Mouse (Mus musculus): ENCODE measurements around the gene Dyrk3. TPM values are rescaled to one million over a fixed set of nuclear protein-coding genes. Genes with fewer than 3 reads are reported as not detected.

The Dyrk3 gene
- polyA plus RNA-seq, 1 experiment from 2014 or later = 7.1 TPM

DNA sequence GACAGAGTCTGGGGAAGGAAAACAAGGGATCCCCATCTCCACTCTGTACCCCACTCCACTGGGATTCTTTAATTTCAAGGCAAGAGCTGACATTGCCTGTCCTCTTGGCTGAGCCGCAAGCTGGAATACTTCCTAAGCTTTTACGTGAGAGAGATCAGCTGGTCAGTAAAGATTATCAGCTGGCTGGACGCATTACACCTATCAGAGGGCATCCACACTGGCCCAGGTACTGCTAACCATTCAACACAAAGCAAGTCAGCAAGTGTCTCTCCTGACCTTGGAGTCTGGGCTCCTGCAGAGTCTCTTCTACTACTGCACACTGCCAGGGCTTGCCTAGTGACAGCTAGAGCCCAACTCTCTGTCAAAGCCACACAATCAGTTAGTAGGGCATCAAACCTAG lies 46.7 kb downstream of the Dyrk3 start:
- Histone ChIP-seq H3K4me1 (peaks cover 79% of the 10 kb centered on the region), H3K27me3 (no peaks in the 10 kb centered on the region), H3K4me3 (replicated peaks) (no peak overlapping the region), H3K27ac (replicated peaks) (no peak overlapping the region), H3K36me3 (no peaks in the 10 kb centered on the region), H3K9me3 (replicated peaks) (no peaks in the 10 kb centered on the region), H3K4me2 (replicated peaks) (no peak overlapping the region), H3K9ac (no peak overlapping the region)
- WGBS = 86% methylated on average over 3 of the region's 3 CpGs
- no peak for ATAC-seq (ENCODE audit: insufficient number of reproducible peaks, low FRiP score, low TSS enrichment, low read depth)

DNA sequence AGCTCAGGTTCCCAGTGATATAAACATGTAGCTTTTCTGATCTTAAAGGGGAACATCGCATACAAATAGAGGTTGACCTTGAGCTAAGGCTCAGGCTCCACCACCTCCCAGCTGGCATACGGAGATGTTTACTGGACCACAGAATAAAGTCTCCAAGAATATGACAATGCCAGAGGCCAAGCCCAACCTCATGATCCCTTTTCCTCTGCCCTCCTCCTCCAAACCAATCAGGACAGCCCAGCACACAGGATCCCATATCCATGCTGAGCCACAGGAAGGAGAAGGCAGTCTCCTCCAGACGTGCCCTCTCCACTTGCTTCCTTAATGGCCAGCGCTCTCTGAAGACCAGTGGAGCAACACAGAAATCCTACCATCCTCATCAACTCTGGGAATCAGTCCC lies 47.3 kb downstream of the Dyrk3 start:
- Histone ChIP-seq H3K4me2 (replicated peaks) (no peak overlapping the region), H3K36me3 (no peaks in the 10 kb centered on the region), H3K4me1 (peaks cover 79% of the 10 kb centered on the region), H3K4me3 (replicated peaks) (no peak overlapping the region), H3K9ac (no peak overlapping the region), H3K27ac (replicated peaks) (no peak overlapping the region), H3K27me3 (no peaks in the 10 kb centered on the region), H3K9me3 (replicated peaks) (no peaks in the 10 kb centered on the region)
- 70% methylated on average over 4 of the region's 4 CpGs for WGBS
- ATAC-seq (ENCODE audit: insufficient number of reproducible peaks, low FRiP score, low TSS enrichment, low read depth) = no peak

DNA sequence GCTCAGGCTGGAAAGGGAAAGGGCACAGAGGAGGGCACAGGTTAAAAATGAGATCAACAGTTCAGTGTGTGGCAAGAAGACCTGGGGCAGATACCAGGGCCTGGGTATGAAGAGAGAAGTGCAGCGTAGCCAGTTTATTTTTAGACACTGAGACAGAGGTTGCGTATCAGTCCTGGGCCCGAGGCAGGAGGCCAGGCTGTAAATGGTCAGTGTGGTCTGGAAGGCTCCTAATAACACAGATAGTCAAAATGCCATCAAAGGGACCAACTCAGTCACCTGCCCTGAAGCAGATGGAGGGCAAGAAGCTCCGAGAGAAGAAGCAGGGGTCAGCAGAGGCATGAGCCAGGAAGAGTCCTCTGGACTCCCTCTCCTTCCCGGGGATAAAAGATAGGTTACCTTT lies 47.9 kb downstream of the Dyrk3 start:
- Histone ChIP-seq H3K9ac (no peak overlapping the region), H3K4me2 (replicated peaks) (no peak overlapping the region), H3K9me3 (replicated peaks) (no peaks in the 10 kb centered on the region), H3K36me3 (no peaks in the 10 kb centered on the region), H3K4me1 (peaks cover 73% of the 10 kb centered on the region), H3K27me3 (no peaks in the 10 kb centered on the region), H3K27ac (replicated peaks) (no peak overlapping the region), H3K4me3 (replicated peaks) (no peak overlapping the region)
- WGBS = 73% methylated on average over 5 of the region's 5 CpGs
- no peak for ATAC-seq (ENCODE audit: insufficient number of reproducible peaks, low FRiP score, low TSS enrichment, low read depth)

DNA sequence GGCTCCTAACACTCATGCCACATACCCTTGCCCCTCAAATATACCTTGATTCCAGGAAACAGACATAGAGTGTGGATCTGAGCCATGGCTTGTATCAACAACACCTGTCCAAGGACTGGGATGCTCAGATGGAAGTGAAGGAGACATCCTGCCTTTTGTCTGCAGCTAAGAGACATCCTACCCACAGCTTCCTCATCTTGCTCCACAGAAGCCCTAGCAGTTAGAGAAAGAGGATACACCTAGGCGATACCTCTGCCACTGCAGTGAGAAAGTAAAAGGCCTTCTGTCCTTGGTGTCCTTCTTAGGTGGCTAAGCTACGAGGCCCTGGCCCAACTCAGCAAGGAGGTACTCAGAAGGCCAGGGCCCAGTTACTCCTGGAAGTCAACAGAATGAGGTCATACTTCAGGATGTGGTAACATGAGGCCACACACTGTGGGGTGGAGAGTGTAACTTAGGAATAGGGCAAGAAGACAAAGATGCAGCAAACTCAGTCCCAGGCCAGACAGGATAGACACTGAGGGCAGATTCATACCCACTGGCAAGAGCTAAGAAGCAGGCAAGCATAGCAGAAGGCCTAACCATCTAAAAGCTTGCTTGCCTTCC lies 48.5 kb downstream of the Dyrk3 start:
- Histone ChIP-seq H3K36me3 (no peaks in the 10 kb centered on the region), H3K4me3 (replicated peaks) (no peak overlapping the region), H3K9ac (no peak overlapping the region), H3K27me3 (no peaks in the 10 kb centered on the region), H3K4me1 (peaks cover 69% of the 10 kb centered on the region), H3K27ac (replicated peaks) (no peak overlapping the region), H3K9me3 (replicated peaks) (no peaks in the 10 kb centered on the region), H3K4me2 (replicated peaks) (no peak overlapping the region)
- ATAC-seq (ENCODE audit: insufficient number of reproducible peaks, low FRiP score, low TSS enrichment, low read depth) = no peak
- 72% methylated on average over 2 of the region's 2 CpGs for WGBS

DNA sequence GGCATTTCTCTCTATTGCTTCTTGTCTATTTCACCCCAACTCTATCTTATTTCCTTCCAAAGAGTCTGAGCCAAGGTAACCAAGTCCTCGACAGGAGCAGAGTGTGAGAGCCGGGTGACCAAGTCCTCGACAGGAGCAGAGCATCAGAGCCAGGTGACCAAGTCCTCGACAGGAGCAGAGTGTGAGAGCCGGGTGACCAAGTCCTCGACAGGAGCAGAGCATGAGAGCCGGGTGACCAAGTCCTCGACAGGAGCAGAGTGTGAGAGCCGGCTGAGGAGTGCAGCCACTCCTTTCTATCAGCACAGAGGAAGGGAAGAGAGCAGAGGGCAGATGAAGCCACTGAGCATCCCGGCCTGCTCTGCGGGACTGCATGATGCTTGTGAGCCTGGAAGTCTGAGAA lies 49.6 kb downstream of the Dyrk3 start:
- Histone ChIP-seq H3K4me1 (peaks cover 76% of the 10 kb centered on the region), H3K36me3 (no peaks in the 10 kb centered on the region), H3K27me3 (no peaks in the 10 kb centered on the region), H3K9ac (no peak overlapping the region), H3K9me3 (replicated peaks) (no peaks in the 10 kb centered on the region), H3K27ac (replicated peaks) (no peak overlapping the region), H3K4me3 (replicated peaks) (no peak overlapping the region), H3K4me2 (replicated peaks) (no peak overlapping the region)
- 48% methylated on average over 11 of the region's 11 CpGs for WGBS
- ATAC-seq (ENCODE audit: insufficient number of reproducible peaks, low FRiP score, low TSS enrichment, low read depth) = no peak

DNA sequence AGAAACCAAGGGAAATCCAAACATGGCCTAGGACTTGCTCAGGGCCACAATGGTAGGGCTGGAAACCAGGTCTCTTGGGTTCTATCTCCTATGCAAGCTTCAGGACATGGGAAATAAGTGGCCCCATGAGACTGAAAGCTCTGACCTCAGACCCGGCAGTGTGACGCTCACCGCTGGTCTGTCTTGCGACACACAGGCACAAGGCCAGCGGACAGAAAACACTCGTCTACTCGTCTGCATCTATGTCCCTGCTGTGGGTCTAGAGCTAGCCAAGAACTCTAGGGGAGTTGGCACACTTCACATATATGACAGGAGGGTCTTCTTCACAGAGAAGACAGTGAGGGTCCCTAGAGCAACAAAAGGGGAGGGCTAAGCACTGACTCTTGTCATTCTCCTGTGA lies 51.2 kb downstream of the Dyrk3 start:
- ATAC-seq (ENCODE audit: insufficient number of reproducible peaks, low FRiP score, low TSS enrichment, low read depth) = no peak
- Histone ChIP-seq H3K9ac (no peak overlapping the region), H3K4me3 (replicated peaks) (no peak overlapping the region), H3K4me1 (peaks cover 67% of the 10 kb centered on the region), H3K9me3 (replicated peaks) (no peaks in the 10 kb centered on the region), H3K27me3 (no peaks in the 10 kb centered on the region), H3K4me2 (replicated peaks) (no peak overlapping the region), H3K27ac (replicated peaks) (peak overlapping the region; percentile 13; the same call in 1 of the 2 replicates), H3K36me3 (no peaks in the 10 kb centered on the region)
- WGBS = 59% methylated on average over 7 of the region's 7 CpGs

DNA sequence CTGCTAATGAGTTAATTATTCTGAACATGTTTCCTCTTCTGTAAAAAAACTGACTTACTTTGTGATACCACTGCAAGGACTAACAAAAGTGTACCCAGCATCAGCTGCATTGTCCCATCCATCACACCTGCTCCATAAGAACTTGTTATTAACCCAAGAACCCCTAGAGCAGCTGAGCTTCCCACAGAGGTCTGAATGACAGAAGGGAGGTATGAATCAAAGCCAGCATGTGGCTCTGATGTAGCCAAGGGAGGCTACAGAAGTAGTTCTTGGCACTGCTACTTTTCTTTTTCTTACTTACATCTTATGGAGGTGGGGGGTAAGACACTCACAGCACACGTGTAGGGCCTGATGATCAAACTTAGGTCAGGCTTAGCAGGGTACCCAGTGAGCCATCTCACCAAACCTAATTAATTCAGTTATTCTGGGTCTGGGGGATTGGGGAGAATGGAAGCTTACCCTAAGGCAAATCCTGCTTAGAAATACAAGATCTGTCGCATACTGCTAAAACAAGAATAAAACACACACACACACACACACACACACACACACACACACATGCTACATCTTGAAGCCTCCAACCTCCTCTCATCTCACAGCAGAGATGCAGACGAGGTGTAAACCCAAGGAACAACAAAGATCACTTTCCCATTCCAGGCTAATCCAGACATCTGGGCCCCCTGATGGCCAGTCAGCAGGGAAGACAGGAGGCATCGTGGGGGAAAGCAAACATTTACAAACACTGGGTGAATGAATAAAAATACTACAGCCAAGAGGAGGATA lies 52.0 kb downstream of the Dyrk3 start:
- no peak overlapping the region for H3K4me2 ChIP-seq (replicated peaks)
- H3K27ac ChIP-seq (replicated peaks) = 0 out of 2 replicates have a peak overlapping the region, but pooled peaks have one; percentile 13
- no peaks in the 10 kb centered on the region for H3K36me3 ChIP-seq
- H3K4me3 ChIP-seq (replicated peaks) = no peak overlapping the region
- peaks cover 69% of the 10 kb centered on the region for H3K4me1 ChIP-seq
- no peaks in the 10 kb centered on the region for H3K27me3 ChIP-seq
- no peaks in the 10 kb centered on the region for H3K9me3 ChIP-seq (replicated peaks)
- no peak overlapping the region for H3K9ac ChIP-seq
- ATAC-seq (ENCODE audit: insufficient number of reproducible peaks, low FRiP score, low TSS enrichment, low read depth) = no peak
- WGBS = 22% methylated on average over 4 of the region's 4 CpGs

DNA sequence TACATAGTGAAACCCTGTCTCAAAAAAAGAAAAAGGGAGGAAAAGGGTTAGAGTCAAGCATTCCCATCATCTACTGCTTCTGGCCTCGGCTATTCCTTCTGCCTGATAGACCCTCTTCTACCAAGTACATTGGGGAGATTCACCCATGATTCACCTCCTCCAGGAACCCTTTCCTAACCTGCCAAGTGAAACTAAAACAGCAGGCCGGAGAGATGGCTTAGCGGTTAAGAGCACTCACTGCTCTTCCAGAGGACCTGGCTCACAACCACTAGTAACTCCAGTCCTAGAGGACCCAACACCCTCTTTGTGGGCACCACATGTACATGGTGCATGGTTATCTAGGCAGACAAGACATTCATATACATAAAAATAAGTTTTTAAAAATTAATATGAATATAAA lies 52.9 kb downstream of the Dyrk3 start:
- WGBS = 72% methylated on average over 3 of the region's 3 CpGs

DNA sequence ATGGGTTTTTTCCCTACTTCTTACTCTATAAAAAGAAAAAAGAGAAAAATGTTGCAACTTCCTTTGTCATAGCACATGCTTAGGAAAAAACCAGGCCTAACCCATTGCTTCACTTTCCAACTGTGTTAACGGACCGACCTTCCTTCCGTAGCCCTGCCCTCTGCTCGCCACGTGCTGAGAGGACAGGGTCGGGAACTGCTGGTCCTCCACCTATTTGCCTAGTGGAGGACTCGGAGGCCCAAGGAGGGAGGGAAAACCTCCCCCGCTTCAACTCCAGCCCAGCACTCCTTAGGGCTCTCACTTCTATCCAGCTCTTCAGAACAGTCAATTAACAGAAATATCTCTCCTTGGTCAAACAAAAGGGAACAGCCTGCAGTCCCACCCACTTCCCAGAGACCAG lies 53.9 kb downstream of the Dyrk3 start:
- Histone ChIP-seq H3K4me1 (peaks cover 65% of the 10 kb centered on the region), H3K9me3 (replicated peaks) (no peaks in the 10 kb centered on the region), H3K9ac (no peak overlapping the region), H3K36me3 (no peaks in the 10 kb centered on the region), H3K27ac (replicated peaks) (no peak overlapping the region), H3K4me3 (replicated peaks) (no peak overlapping the region), H3K27me3 (no peaks in the 10 kb centered on the region), H3K4me2 (replicated peaks) (no peak overlapping the region)
- no peak for ATAC-seq (ENCODE audit: insufficient number of reproducible peaks, low FRiP score, low TSS enrichment, low read depth)
- WGBS = 57% methylated on average over 8 of the region's 8 CpGs

More for the DNA sequence above, 52.9 kb downstream of the Dyrk3 start:
- ATAC-seq (ENCODE audit: insufficient number of reproducible peaks, low FRiP score, low TSS enrichment, low read depth) = no peak
- Histone ChIP-seq H3K9ac (no peak overlapping the region), H3K4me1 (peaks cover 66% of the 10 kb centered on the region), H3K4me2 (replicated peaks) (no peak overlapping the region), H3K27me3 (no peaks in the 10 kb centered on the region), H3K9me3 (replicated peaks) (no peaks in the 10 kb centered on the region), H3K27ac (replicated peaks) (no peak overlapping the region), H3K4me3 (replicated peaks) (no peak overlapping the region), H3K36me3 (no peaks in the 10 kb centered on the region)

DNA sequence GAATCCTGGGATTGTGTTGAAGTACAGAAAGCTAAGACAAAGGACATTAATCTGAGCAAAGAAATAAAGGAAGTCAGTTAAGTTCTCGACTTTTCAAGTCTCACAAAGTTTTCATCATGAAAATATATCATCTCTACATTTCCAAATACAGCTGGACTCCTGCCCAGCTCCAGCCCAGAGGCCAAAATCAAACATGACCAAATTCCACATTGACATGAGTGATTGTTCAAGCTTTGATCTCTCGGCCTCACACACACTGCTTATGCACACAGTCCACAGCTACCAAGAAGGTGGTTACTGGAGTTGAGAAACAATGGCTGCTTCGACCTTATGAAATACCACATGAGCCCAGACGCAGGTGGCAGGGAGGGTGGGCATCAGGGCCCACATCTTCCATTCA lies 54.5 kb downstream of the Dyrk3 start:
- Histone ChIP-seq H3K27ac (replicated peaks) (no peak overlapping the region), H3K27me3 (no peaks in the 10 kb centered on the region), H3K4me3 (replicated peaks) (no peak overlapping the region), H3K4me2 (replicated peaks) (no peak overlapping the region), H3K36me3 (no peaks in the 10 kb centered on the region), H3K9me3 (replicated peaks) (no peaks in the 10 kb centered on the region), H3K4me1 (peaks cover 65% of the 10 kb centered on the region), H3K9ac (no peak overlapping the region)
- 59% methylated on average over 4 of the region's 4 CpGs for WGBS
- no peak for ATAC-seq (ENCODE audit: insufficient number of reproducible peaks, low FRiP score, low TSS enrichment, low read depth)

DNA sequence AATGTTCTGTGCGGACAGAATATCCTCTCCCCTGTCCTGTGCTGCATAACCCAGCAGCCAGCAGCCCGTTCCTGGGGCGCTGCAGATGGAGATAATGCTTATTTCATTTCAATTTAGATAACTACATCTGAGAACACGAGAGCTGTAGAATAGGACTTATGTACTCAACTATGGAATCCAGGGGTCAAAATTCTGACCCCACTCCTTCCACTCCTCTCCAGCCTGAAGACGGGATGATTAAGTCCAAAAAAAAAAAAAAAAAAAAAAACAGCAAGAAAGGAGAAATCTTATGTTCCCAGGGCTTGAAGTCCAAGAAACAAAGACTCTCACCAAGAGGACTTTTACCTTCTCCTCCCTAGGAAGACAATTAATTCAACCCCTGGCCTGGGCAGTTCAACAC lies 55.0 kb downstream of the Dyrk3 start:
- Histone ChIP-seq H3K27ac (replicated peaks) (no peak overlapping the region), H3K9me3 (replicated peaks) (no peaks in the 10 kb centered on the region), H3K27me3 (no peaks in the 10 kb centered on the region), H3K4me3 (replicated peaks) (no peak overlapping the region), H3K4me1 (peaks cover 62% of the 10 kb centered on the region), H3K36me3 (no peaks in the 10 kb centered on the region), H3K9ac (no peak overlapping the region), H3K4me2 (replicated peaks) (no peak overlapping the region)
- ATAC-seq (ENCODE audit: insufficient number of reproducible peaks, low FRiP score, low TSS enrichment, low read depth) = no peak
- WGBS = 64% methylated on average over 5 of the region's 5 CpGs

DNA sequence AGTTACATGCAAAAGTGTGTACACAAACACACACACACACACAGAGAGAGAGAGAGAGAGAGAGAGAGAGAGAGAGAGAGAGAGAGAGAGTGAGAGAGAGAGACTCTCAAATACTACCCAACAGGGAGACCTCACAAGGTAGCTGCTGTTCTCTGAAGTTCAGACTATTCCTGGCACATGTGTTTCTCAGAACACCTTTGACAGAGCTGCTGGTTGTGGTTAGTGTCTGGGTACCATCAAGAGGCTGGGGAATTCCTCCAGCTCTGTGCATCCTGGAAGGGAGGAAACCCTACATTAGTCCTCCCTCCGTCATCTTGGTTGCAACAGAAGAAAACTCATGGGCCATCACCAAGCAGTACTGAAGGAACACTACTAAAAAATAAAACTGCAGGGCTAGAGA lies 57.5 kb downstream of the Dyrk3 start:
- Histone ChIP-seq H3K27me3 (no peaks in the 10 kb centered on the region), H3K36me3 (no peaks in the 10 kb centered on the region), H3K27ac (replicated peaks) (no peak overlapping the region), H3K4me1 (peaks cover 54% of the 10 kb centered on the region), H3K4me3 (replicated peaks) (no peak overlapping the region), H3K9me3 (replicated peaks) (no peaks in the 10 kb centered on the region), H3K9ac (no peak overlapping the region), H3K4me2 (replicated peaks) (no peak overlapping the region)
- WGBS = 76% methylated on average over 1 of the region's 1 CpGs
- ATAC-seq (ENCODE audit: insufficient number of reproducible peaks, low FRiP score, low TSS enrichment, low read depth) = no peak
